Mouse (Mus musculus): Measurements from ENCODE around the gene Smyd5.

- TF ChIP-seq POLR2A (IDR thresholded peaks at IDR 0.05; ENCODE audit: low read depth, low read length) (no peak), CTCF (IDR thresholded peaks at IDR 0.05; ENCODE audit: borderline replicate concordance, insufficient read depth, low read length) (no peak)
Measured at GRCm38 (mm10) chr6:85402613-85403012, 29.2 kb upstream of the Smyd5 start.

Data from embryonic fibroblast, embryonic 13.5 days (primary cell).